Mouse (Mus musculus) fibroblast of lung, adult 2 months (primary cell): ENCODE measurements around the gene Gtf2h5.

ENCODE experiments used
- DNase-seq: peaks from one replicate; pipeline ENCODE4 v3.0.0-alpha.2; 2011; ENCODE audit warnings: low read depth

Gtf2h5 gene

GRCm38 (mm10) chr17:6079287-6080122 lies at the start of gene Gtf2h5, which contains the start of gene Serac1:
Gtf2h5 (plus strand) TSS chr17:6079786.
Serac1 (minus strand) TSS chr17:6079741.
- DNase-seq: peak; percentile 82

GRCm38 (mm10) chr17:6035661-6036060 lies 43.9 kb upstream of the Gtf2h5 start:
- DNase-seq: no peak

- DNase-seq: no peak
Observed at GRCm38 (mm10) chr17:6036458-6036857, 43.1 kb upstream of the Gtf2h5 start.

- no peak for DNase-seq
Observed at GRCm38 (mm10) chr17:6036872-6037271, 42.7 kb upstream of the Gtf2h5 start.

GRCm38 (mm10) chr17:6037507-6037906 lies 42.1 kb upstream of the Gtf2h5 start:
- DNase-seq: no peak

GRCm38 (mm10) chr17:6052801-6053200 lies 26.8 kb upstream of the Gtf2h5 start:
- DNase-seq: no peak

- DNase-seq: peak; percentile 52
Observed at GRCm38 (mm10) chr17:6054934-6055355, 24.6 kb upstream of the Gtf2h5 start.

GRCm38 (mm10) chr17:6062793-6063192 lies 16.8 kb upstream of the Gtf2h5 start:
- no peak for DNase-seq

- no peak for DNase-seq
Observed at GRCm38 (mm10) chr17:6063532-6063931, 16.1 kb upstream of the Gtf2h5 start.

- peak; percentile 27 for DNase-seq
Observed at GRCm38 (mm10) chr17:6066021-6066420, 13.6 kb upstream of the Gtf2h5 start.

- no peak for DNase-seq
Observed at GRCm38 (mm10) chr17:6067613-6068012, 12.0 kb upstream of the Gtf2h5 start.

- DNase-seq: no peak
Observed at GRCm38 (mm10) chr17:6069866-6070265, 9.7 kb upstream of the Gtf2h5 start.

- DNase-seq: no peak
Observed at GRCm38 (mm10) chr17:6073405-6073804, 6.2 kb upstream of the Gtf2h5 start.

GRCm38 (mm10) chr17:6083323-6083890 lies 3.8 kb downstream of the Gtf2h5 start:
- no peak for DNase-seq

GRCm38 (mm10) chr17:6091604-6092003 lies 12.0 kb downstream of the Gtf2h5 start:
- no peak for DNase-seq

GRCm38 (mm10) chr17:6095579-6095978 lies 16.0 kb downstream of the Gtf2h5 start:
- DNase-seq: no peak

GRCm38 (mm10) chr17:6097884-6098283 lies 18.3 kb downstream of the Gtf2h5 start:
- DNase-seq: no peak

GRCm38 (mm10) chr17:6102287-6102686 lies 22.7 kb downstream of the Gtf2h5 start:
- DNase-seq: no peak

- DNase-seq: no peak
Observed at GRCm38 (mm10) chr17:6103566-6103965, 24.0 kb downstream of the Gtf2h5 start.

GRCm38 (mm10) chr17:6106361-6107014 lies 26.9 kb downstream of the Gtf2h5 start, which contains the start of gene Tulp4:
Tulp4 (plus strand) TSS chr17:6106437.
- DNase-seq: no peak

GRCm38 (mm10) chr17:6107015-6107601 lies 27.5 kb downstream of the Gtf2h5 start:
- no peak for DNase-seq

GRCm38 (mm10) chr17:6108175-6108574 lies 28.6 kb downstream of the Gtf2h5 start:
- no peak for DNase-seq
